Comparison of ENCODE assay signal across 9 mouse cellular contexts in genomic region chr2:10049456-10049855, GRCm38 (mm10). TPM values are rescaled to one million over a fixed set of nuclear protein-coding genes. Genes with fewer than 3 reads are reported as not detected.
A peak's percentile ranks its signal among the peaks of the same experiment; 100 is the strongest.
DNase-seq lines count a peak whose midpoint lies in the region; ATAC-seq lines count a peak whose summit lies in the region.
"Had no signal": no experiment of that assay in that cellular context is flagged by ENCODE, and none has a peak within 500 bp of the region (broad histone marks: within the 10 kb centered on the region; RNA-seq: fewer than 3 reads in every experiment).

No protein-coding gene starts in this region.

- H3K27ac ChIP-seq in forebrain, embryonic 14.5 days (ENCODE audit: low read depth, low read length): no peak overlapping the region
- peak overlapping the region; percentile 29; the same call in 1 of the 2 replicates for H3K27ac ChIP-seq in liver, embryonic 13.5 days

- H3K4me2 ChIP-seq in forebrain, embryonic 14.5 days (ENCODE audit: low read length): peak overlapping the region; percentile 66
- peak overlapping the region; percentile 84 for H3K4me2 ChIP-seq in liver, embryonic 13.5 days

- peak overlapping the region; percentile 74 for H3K4me3 ChIP-seq in erythroblast, embryonic 14.5 days (replicated peaks)
- H3K4me3 ChIP-seq in forebrain, embryonic 14.5 days (ENCODE audit: low read depth, low read length): peak overlapping the region; percentile 91
- H3K4me3 ChIP-seq in liver, embryonic 13.5 days (replicated peaks): peak overlapping the region; percentile 99

- intact Hi-C loops in gastrocnemius, postnatal 36 days (cut with DNase I): no loop called here

- H3K9ac ChIP-seq in forebrain, embryonic 14.5 days (ENCODE audit: low read length): peak overlapping the region; percentile 49
- peak overlapping the region; percentile 72 for H3K9ac ChIP-seq in liver, embryonic 13.5 days

- no peaks in the 10 kb centered on the region for H3K9me3 ChIP-seq in erythroblast, embryonic 14.5 days (ENCODE audit: control insufficient read depth, low read length)
- no peaks in the 10 kb centered on the region for H3K9me3 ChIP-seq in forebrain, embryonic 14.5 days (replicated peaks; ENCODE audit: control insufficient read depth, low read length)
- no peaks in the 10 kb centered on the region for H3K9me3 ChIP-seq in liver, embryonic 13.5 days (replicated peaks)

- DNase-seq in 416B (ENCODE audit: low read depth): peak; percentile 39
- DNase-seq in forebrain, embryonic 14.5 days (ENCODE audit: low spot score): no peak
- DNase-seq in liver, embryonic 13.5 days: no peak
- no peak for DNase-seq in frontal cortex, postnatal 36 days (ENCODE audit: low spot score in 2 of 2)
- no peak for DNase-seq in gastrocnemius, postnatal 36 days
- DNase-seq: cerebellum, postnatal 36 days had no signal

- no peaks in the 10 kb centered on the region for H3K27me3 ChIP-seq in erythroblast, embryonic 14.5 days (ENCODE audit: control insufficient read depth)
- H3K27me3 ChIP-seq in forebrain, embryonic 14.5 days (replicated peaks; ENCODE audit: control insufficient read depth, insufficient read depth, low read length): no peaks in the 10 kb centered on the region
- H3K27me3 ChIP-seq in liver, embryonic 13.5 days: no peaks in the 10 kb centered on the region

- H3K4me1 ChIP-seq in erythroblast, embryonic 14.5 days (ENCODE audit: control insufficient read depth): peaks cover 26% of the 10 kb centered on the region
- peaks cover 10% of the 10 kb centered on the region for H3K4me1 ChIP-seq in forebrain, embryonic 14.5 days (ENCODE audit: control insufficient read depth, insufficient read depth, low read length)
- H3K4me1 ChIP-seq in liver, embryonic 13.5 days (replicated peaks): peaks cover 20% of the 10 kb centered on the region

- WGBS in forebrain, embryonic 14.5 days: 18% methylated on average over 10 of the region's 10 CpGs
- 11% methylated on average over 10 of the region's 10 CpGs for WGBS in liver, embryonic 13.5 days (ENCODE audit: insufficient replicate concordance)

- peaks cover 10% of the 10 kb centered on the region for H3K36me3 ChIP-seq in erythroblast, embryonic 14.5 days (ENCODE audit: control insufficient read depth)
- peaks cover 7% of the 10 kb centered on the region for H3K36me3 ChIP-seq in forebrain, embryonic 14.5 days (ENCODE audit: control insufficient read depth, insufficient read depth, low read length)
- H3K36me3 ChIP-seq in liver, embryonic 13.5 days: peaks cover 5% of the 10 kb centered on the region

- ATAC-seq in erythroblast, adult 5-6 weeks (replicated peaks; ENCODE audit: low FRiP score, poor library complexity, severe bottlenecking): no peak
- no peak for ATAC-seq in forebrain, embryonic 14.5 days
- no peak for ATAC-seq in liver, embryonic 13.5 days (ENCODE audit: low read depth)
- no peak for ATAC-seq in frontal cortex, adult (ENCODE audit: low TSS enrichment)

RNA-seq across cellular contexts. Expression of gene Taf3, which starts 1.1 kb away (rescaled TPM):
- 2.7 and 3.4 TPM in 2 replicates for polyA plus RNA-seq in erythroblast, embryonic 14.5 days (2012)
- 5.9 and 9.6 TPM in 2 replicates for total RNA-seq in erythroblast, adult 5-6 weeks (2015; ENCODE audit: low replicate concordance)
- total RNA-seq in erythroblast, adult 5-6 weeks (2017; ENCODE audit: low replicate concordance): 3.5 and 3.8 TPM in 2 replicates
- 10.9 and 13.2 TPM in 2 replicates for polyA plus RNA-seq in forebrain, embryonic 14.5 days (2014; fragmentation: Nextera tagmentation; extraction: Ambion mirVana)
- 8.0 and 9.4 TPM in 2 replicates for polyA plus RNA-seq in liver, embryonic 13.5 days (2015; fragmentation: Nextera tagmentation; extraction: Ambion mirVana)
- total RNA-seq in gastrocnemius, postnatal 36 days (2021): 1 to 10 TPM; 6.3 to 7.7 TPM

RNA-seq across cellular contexts. Expression of gene Atp5c1, which starts 30.9 kb away (rescaled TPM):
- polyA plus RNA-seq in erythroblast, embryonic 14.5 days (2012): 2.1 and 2.2 TPM in 2 replicates
- total RNA-seq in erythroblast, adult 5-6 weeks (2015; ENCODE audit: low replicate concordance): 157 and 158 TPM in 2 replicates
- 107 and 112 TPM in 2 replicates for total RNA-seq in erythroblast, adult 5-6 weeks (2017; ENCODE audit: low replicate concordance)
- 639 and 699 TPM in 2 replicates for polyA plus RNA-seq in forebrain, embryonic 14.5 days (2014; fragmentation: Nextera tagmentation; extraction: Ambion mirVana)
- 409 and 441 TPM in 2 replicates for polyA plus RNA-seq in liver, embryonic 13.5 days (2015; fragmentation: Nextera tagmentation; extraction: Ambion mirVana)
- total RNA-seq in gastrocnemius, postnatal 36 days (2021): 100 to 1,000 TPM; 760 to 854 TPM

RNA-seq across cellular contexts. Expression of gene Kin, which starts 30.9 kb away (rescaled TPM):
- polyA plus RNA-seq in erythroblast, embryonic 14.5 days (2012): 0.57 and 1.0 TPM in 2 replicates
- 75.3 and 77.3 TPM in 2 replicates for total RNA-seq in erythroblast, adult 5-6 weeks (2015; ENCODE audit: low replicate concordance)
- 149 and 186 TPM in 2 replicates for total RNA-seq in erythroblast, adult 5-6 weeks (2017; ENCODE audit: low replicate concordance)
- 36.7 and 39.5 TPM in 2 replicates for polyA plus RNA-seq in forebrain, embryonic 14.5 days (2014; fragmentation: Nextera tagmentation; extraction: Ambion mirVana)
- 19.6 and 22.1 TPM in 2 replicates for polyA plus RNA-seq in liver, embryonic 13.5 days (2015; fragmentation: Nextera tagmentation; extraction: Ambion mirVana)
- total RNA-seq in gastrocnemius, postnatal 36 days (2021): 1 to 10 TPM; 4.4 to 5.4 TPM

Comparison
In these comparisons a context has a peak if more than half of its experiments do, and no peak if none do; other contexts are left out.
1. RNA of gene Atp5c1, which starts 30.9 kb away (polyA plus RNA-seq): 639 to 699 TPM in forebrain, embryonic 14.5 days and 409 to 441 TPM in liver, embryonic 13.5 days; 2.1 to 2.2 TPM in erythroblast, embryonic 14.5 days; every median in the first group is over 100 times any median in the second.
2. RNA of gene Kin, which starts 30.9 kb away (polyA plus RNA-seq): 36.7 to 39.5 TPM in forebrain, embryonic 14.5 days and 19.6 to 22.1 TPM in liver, embryonic 13.5 days; 0.57 to 1.0 TPM in erythroblast, embryonic 14.5 days; every median in the first group is over 10 times any median in the second.
3. Peak in every context shown above with its lines, with median percentiles within 50 percentile points of each other: H3K4me3 ChIP-seq.